Mouse (Mus musculus) layer of hippocampus, postnatal 36 days (tissue): ENCODE measurements around the gene Cbfb. TPM values are rescaled to one million over a fixed set of nuclear protein-coding genes. Genes with fewer than 3 reads are reported as not detected.

Source experiments
- DNase-seq, 2 experiments: peaks; one replicate each; pipeline ENCODE4 v3.0.0; 2022
- total RNA-seq, 2 experiments: library from RNA; stranded (reverse); gene quantifications; 2 replicates each; pipeline ENCODE4 v1.2.3; 2021

Cbfb gene
- total RNA-seq, 2 experiments from 2014 or later = 20.1 to 24.7 TPM

DNA sequence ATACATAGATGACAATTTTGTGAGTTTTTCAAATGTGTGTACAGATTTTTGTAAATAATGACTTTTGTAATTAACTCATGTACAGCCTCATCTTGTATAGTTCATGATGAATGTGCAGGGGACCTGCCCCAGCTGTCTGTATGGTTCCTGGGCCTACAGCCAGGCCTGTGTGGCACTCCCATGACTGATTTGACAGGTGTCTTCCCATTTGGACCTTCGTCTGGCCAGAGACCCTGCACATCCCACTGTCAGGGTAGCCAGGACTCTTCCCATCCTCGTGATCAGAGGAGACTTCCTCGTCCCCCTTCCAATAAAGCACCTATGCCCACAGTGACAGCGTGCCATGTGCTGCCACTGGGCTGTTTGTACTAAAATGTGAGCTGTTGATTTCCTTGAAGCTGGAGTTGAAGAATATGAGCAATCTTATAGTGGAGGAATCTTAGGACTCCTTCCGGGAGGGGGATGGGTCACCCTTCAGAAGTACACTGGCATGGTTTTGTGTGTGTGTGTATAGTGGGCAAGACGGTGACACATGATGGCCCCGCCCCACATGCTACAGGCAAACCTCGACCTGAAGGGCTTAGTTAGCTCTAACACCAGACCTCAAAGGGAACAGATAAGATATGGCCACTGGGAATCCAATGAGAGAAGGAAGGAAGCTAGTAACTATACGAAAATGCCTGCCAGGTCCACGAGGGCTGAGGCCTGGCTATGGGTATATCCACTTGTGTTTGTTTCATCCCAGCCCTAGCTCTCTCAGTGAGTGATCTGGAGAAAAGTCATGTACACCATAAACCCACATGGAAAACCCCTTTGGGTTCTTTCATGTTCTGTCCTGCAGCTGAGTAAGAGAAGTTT is 82.4 kb downstream of the Cbfb start:
- no peak for DNase-seq

DNA sequence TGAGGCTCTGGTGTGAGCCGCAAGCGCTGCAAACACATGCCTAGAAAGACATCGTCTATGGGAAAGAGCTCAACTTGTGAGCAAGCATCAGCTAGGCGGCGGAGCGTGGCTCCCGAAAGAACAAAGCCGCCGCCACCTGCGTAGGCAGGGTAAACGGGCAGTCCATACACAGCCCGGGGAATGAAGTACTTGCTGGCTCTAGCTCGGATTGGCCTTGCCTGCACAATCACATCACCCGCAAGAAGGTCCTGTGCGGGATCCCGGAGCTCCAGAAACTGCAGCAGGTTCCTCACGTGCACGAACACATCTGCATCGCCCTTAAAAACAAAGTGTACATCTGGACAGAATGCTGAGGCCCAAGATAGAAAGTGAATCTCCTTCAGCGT is 83.3 kb downstream of the Cbfb start:
- DNase-seq = no peak

DNA sequence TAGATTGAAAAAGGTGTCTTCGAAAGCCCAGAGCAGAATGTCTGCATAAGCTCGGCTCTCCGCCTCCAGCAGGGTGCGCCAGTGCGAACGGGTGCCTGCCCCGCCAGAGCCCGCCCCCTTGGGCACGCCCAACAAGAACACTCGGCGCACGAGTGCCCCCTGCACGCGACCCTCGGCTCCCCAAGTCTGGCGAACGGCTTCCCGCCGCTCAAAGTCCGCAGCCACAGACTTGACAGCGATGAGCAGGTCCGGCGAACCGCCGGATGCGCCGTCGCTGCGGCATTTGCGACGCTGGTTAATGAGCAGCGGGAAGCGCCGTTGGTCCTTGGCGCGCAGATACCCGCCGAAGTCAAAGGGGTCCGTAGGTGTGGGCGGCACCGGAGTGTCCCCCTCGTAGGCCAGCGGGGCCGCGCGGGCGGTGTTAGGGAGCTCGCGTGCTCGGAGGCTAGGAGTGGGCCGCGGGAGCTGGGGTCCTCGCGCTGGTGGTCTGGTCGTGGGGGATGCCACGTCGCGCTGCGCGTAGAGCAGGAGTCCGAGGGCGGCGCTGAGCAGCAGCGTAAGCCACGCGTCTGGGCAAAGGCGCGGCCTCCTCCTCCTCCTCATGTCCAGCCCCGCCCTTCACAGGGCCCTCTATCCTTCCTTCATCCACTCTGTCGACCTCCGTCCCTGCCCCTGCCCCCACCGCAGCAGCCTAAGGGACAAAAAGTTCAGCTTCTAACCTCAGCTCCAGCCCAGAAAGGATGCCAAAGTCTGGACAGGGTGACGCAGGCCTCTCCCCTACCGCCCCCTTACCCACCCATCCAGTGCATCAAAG is 83.9 kb downstream of the Cbfb start:
- peak; percentile 86 for DNase-seq

DNA sequence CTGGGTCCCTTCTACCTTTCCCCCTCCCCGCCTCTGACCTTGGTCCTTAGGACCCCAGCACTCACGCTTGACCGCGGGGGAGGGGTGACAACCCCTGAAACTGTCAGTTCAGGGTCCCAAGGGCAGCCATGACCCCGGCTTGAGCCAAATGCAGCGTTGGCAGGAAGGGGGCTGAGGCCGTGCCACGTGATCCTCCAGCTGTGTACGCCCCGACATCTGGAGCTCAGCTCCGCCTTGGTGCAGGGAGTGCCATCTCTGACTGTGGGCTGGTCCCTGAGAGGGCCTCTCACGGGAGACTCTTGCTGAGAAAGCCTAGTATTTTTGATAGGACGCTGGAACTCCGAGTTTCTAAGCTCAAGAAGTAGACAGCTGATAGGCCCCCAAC is 84.5 kb downstream of the Cbfb start, which contains the start of gene B3gnt9:
TSS of gene B3gnt9 (minus strand) at position 188 of the 385 bp plus-strand sequence.
- DNase-seq = no peak

DNA sequence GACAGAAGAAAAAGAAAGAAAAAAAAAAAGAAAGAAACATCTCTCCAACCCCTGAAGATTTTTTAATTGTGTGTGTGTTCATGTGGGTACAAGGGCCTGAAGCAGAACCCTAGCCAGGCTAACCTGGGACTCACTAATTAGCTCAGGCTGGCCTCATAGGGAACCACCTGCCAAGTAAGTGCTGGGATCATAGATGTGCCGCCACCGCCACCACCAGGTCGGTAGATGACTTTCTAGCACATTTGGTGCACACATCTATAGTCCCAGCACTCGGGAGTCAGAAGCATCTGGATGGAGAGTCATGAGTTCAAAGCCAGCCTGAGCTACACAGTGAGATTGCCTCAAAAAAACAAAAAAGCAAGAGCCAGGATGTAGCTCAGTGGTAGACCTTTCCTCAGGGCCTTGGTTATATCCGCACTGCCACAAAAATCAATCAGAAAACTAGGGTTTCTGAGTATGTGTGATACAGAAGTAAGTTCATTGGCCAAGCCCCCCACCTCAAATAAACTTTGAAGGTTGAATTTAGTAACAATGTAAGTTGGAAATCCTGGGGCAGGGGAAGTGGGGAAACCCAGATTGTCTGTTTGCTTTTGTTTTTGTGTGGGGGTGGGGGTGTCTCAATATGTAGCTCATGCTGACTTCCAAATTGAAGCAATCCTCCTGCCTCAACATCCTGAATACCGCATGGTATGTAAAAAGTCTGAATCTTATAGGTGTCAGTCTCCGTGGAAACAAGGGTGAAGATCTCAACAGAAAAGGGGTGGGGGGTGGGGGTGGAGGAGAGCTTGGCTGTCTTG is 87.0 kb downstream of the Cbfb start:
- DNase-seq = no peak

DNA sequence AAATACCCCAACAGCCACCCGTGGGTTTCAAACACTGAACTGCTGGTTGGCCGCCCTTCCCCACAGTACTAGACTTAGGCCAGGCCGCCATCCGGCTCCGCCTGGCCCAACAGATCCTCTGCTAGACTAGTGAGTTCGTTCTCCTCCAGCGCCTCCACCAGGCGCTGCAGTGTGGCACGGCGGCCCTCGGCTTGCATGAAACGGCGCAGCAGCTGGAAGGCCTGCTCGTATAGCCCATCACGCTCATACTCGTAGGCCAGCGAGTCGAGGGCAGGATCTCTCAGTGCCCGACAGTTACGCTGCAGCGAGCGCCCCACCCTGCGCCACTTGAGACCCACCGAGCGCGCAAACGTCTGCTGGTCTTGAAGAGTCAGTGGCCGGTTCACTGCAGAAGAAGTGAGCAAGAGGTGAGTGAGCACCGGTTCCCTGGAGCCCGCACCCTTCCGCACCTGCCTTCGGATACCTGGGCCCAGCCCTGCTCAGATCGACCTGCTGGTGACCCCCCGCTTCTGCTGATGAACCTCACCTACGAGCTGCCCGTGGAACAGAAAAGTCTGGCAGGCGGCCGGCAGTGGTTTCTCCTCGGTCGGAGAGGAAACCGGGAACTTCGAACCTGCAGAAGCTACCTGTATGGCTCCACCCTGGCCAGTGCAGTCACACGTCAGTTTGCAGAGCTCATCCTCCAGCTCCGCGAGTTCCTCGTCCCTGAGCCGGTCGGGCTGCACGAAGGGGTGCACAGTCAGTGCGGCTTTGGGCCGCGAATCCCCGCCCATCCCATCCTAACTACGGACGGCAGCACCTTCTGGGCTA is 88.6 kb downstream of the Cbfb start:
- no peak for DNase-seq

DNA sequence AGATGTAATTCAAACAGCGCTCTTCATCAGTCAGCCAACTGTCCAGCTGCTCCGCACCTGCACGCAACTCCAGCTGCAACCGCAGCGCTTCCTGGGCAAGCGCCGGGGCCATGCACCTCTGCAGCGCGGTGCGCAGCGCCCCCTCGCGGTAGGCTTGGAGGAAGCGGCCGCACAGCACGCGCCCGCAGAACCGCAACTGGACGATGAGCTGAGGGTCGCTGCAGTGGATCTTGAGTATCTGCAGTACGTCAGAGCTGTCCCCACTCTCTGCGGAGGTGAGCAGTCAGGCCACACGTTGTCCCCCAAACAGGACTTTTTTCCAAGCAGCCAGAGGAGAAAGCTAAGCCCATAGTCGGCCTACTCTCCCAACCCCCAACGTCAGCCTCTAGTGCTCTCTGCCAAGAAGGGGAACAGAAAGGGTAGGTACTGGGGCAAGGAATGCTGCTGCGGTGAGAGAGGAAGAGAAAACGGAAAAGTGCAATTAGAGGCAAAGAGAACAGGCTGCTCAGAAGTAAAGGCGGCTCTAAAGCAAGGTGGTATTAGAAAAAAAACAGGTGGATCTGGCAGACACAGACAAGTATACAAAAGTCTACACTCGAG is 89.3 kb downstream of the Cbfb start:
- DNase-seq = peak; percentile 64 to 70

DNA sequence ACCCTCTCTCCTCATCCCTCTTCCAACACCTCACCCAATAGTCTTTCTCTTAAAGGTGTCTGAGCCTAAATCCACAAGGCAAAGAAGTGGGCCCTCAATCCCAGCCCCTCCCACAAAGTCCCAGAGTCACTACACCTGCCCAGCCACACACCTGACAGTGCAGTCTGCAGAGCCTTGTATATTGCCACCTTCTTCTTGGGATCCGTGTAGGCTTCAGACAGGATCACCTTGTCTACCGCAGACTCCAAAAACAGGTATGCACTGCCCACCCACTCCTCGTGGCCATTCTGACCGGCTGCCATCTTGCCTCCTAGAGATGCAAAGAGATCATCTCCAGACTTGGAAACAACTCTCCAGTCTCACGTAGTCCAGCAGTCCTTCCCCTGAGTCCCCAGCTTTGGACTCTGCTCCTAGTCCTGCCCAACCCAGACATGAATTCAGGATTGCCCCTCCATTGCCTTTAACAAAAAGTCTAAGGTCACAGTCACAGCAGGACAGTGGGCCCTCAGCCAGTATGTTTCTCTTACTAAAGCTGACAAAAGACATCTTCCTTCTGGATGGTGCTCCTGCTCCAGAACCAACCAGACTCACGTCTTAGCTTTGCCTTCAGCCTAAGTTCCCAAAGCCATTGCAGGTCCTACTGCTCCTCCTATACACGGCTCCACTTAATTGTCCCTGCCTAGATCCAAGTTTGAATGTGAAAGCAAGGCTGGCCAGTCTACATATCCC is 90.1 kb downstream of the Cbfb start:
- no peak for DNase-seq

DNA sequence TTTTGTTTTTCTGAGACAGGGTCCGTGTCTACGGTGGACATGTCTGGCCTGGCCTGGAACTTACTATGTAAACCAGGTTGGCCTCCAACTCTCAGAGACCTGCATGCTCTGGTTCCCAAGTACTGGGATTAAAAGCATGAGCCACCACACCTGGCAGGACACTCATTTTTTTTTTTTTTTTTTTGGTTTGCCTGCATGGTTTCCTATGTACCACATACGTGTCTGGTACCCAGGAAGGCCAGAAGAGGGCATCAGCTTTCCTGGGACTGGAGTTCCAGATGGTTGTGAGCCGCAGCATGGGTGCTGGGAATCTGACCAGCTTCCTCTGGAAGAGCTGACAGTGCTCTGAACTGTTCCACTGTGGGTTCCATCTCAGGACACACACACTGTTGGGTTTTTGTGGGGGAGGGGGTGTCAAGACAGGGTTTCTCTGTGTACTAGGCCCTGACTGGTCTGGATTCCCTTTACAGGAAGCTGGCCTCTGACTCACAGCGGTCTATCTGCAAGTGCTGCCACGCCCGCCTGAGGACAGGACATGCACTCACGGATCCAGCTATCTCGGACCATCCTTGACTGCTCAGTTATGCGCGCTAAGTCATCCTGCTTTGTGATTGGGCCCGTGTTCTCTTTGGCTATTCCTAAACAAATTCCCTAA is 91.0 kb downstream of the Cbfb start:
- DNase-seq = no peak

DNA sequence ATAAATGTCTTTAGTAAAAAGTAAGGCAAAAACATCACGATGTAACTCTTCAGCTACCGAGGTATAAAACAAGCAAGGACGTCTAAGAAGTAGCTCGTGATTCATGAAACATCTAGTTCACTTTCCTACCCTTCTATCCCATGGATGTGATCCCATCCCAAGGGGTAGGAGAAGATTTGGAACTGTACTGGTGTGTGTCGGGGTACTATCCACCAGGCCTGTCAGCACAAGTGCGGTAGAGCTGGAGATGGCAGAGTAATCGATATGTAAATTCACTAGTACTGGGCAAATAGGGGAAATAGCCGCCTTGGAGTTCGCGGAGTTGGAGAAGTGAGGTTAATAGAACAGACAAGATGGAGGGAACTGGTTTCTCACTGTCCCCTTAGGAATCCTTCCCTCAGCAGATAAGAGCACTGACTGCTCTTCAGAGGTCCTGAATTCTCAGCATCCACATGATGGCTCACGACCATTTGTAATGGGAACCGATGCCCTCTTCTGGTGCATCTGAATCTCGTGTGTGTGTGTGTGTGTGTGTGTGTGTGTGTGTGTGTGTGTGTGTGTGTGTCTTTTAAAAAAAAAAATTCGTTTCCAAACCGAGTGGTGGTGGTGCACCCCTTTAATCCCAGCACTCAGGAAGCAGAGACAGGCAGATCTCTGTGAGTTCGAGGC is 92.9 kb downstream of the Cbfb start:
- DNase-seq = no peak

DNA sequence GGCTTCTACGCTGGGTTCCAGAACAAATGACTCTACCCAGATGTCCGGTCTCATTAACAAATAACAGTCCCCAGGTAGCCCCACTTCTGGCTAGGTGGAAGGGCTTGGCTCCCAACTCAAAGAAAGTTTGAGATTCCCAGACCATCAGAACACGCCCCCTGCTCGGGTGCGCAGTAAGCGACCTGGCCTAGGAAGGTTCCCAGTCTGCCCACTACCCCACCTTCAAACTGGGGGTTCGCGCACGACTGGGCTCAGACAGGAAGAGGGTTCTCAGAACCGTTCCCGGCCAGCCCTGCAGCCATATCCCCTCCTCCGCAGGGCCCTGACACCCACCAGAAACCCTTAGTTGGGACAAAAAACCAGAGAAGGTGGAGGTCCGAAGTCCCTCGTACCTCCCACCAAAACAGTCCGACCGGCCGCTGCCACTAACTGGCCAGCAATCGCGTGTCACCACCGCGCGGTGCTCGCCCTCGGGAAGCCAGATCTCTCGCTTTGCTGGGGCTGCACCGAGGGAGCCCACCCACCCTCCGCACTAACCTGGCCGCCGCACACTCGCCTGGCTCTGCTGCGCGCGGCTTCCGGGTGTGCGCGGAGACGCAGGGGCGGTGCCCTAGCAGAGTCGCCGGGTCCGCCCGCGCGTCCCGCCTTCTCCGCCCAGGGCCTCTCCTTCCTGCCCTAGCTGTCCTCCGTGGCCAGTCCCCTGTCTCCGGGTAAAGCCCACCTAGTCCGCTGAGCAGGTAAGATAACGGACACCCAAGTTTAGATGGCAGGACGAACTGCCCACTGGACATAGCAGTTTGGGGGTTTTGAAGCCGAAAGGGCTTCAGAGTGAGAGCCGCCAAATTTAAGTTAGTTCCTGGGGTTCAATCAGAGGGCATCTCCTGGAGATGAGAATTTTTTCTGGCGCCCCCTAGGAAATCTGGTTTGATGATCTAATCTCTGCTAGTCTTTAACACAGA is 93.8 kb downstream of the Cbfb start, which contains the start of the genes Tradd and Fbxl8:
TSS of gene Tradd (minus strand) at position 586 of the 959 bp plus-strand sequence.
TSS of gene Fbxl8 (plus strand) at position 625 of the 959 bp plus-strand sequence.
- no peak for DNase-seq

DNA sequence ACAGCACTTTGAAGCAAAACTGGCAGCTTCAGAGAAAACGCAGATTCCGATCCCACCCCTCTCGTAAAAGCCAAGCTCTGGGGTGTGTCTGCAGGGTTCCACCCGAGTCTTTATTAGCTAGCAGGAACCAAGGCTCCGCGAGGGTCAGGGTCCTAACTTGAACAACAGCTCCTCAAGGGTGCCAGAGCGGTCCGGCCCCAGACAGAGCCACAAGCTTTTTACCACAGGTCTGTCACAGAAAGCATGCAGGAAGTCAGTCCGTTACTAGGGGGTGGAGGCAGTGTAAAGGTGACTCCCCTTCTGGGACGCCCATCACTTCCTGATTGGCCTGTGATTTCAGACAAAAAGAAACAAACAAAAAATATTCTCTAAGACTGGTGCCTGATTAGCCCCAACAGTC is 94.7 kb downstream of the Cbfb start:
- no peak for DNase-seq

DNA sequence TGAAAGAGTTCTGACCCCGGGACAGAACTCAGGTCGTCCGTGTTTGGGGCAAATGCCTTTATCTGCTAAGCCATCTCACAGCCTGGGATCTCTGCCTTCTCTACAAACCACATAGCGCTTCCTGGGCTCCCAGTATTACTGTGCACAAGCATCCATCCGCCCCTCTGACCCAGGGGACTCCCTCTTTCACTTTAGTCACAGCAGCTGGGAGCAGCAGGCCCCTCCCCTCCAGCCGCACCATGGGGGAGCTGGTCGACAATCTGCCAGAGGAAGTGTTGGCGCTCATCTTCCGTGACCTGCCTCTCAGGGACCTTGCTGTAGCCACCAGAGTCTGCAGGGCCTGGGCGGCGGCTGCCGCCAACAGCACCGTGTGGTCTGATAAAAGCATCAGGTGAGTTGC is 96.3 kb downstream of the Cbfb start:
- no peak for DNase-seq

Other genes starting within 250 kb of the Cbfb start
- gene Ces2e, start 244.4 kb upstream of the Cbfb start, total RNA-seq = not detected
- gene Ces2f, start 223.3 kb upstream of the Cbfb start, total RNA-seq = not detected
- gene Ces2g, start 209.0 kb upstream of the Cbfb start, total RNA-seq = not detected
- not detected for gene Ces2h, start 169.8 kb upstream of the Cbfb start, total RNA-seq
- gene Ces3a, start 122.1 kb upstream of the Cbfb start, total RNA-seq = not detected
- not detected for gene Ces3b, start 86.9 kb upstream of the Cbfb start, total RNA-seq
- gene Ces4a, start 38.9 kb upstream of the Cbfb start, total RNA-seq = not detected
- gene D230025D16Rik, start 54.5 kb downstream of the Cbfb start, total RNA-seq = 10 to 100 TPM; 36.5 to 39.2 TPM
- 1 to 10 TPM; 2.2 to 2.6 TPM for gene B3gnt9, start 84.5 kb downstream of the Cbfb start, total RNA-seq
- 1 to 10 TPM; 8.2 to 9.0 TPM for gene Tradd, start 93.9 kb downstream of the Cbfb start, total RNA-seq
- 1 to 10 TPM; 1.0 TPM for gene Fbxl8, start 94.0 kb downstream of the Cbfb start, total RNA-seq
- gene Hsf4, start 99.1 kb downstream of the Cbfb start, total RNA-seq = 1 to 10 TPM; 4.9 to 7.0 TPM
- gene Nol3, start 105.5 kb downstream of the Cbfb start, total RNA-seq = 1 to 10 TPM; 6.9 to 9.1 TPM
- gene 4931428F04Rik, start 119.2 kb downstream of the Cbfb start, total RNA-seq = 10 to 100 TPM; 20.5 to 23.4 TPM
- 1 to 10 TPM; 1.3 to 1.7 TPM for gene Exoc3l, start 125.4 kb downstream of the Cbfb start, total RNA-seq
- 10 to 100 TPM; 35.3 to 36.7 TPM for gene E2f4, start 127.0 kb downstream of the Cbfb start, total RNA-seq
- gene Elmo3, start 134.9 kb downstream of the Cbfb start, total RNA-seq = under 1 TPM; 0.77 to 0.81 TPM
- gene Lrrc29, start 155.6 kb downstream of the Cbfb start, total RNA-seq = 1 to 10 TPM; 5.9 to 7.8 TPM
- gene Tmem208, start 155.7 kb downstream of the Cbfb start, total RNA-seq = 10 to 100 TPM; 44.1 to 47.9 TPM
- gene Fhod1, start 177.3 kb downstream of the Cbfb start, total RNA-seq = 1 to 10 TPM; 1.8 to 1.9 TPM
- 10 to 100 TPM; 12.2 to 13.7 TPM for gene Slc9a5, start 178.2 kb downstream of the Cbfb start, total RNA-seq
- 1 to 10 TPM; 1.2 to 2.1 TPM for gene Plekhg4, start 202.6 kb downstream of the Cbfb start, total RNA-seq
- gene Kctd19, start 242.8 kb downstream of the Cbfb start, total RNA-seq = not detected
- under 1 TPM; 0.27 to 0.81 TPM for gene Lrrc36, start 242.9 kb downstream of the Cbfb start, total RNA-seq